Mouse (Mus musculus): Measurements from ENCODE around the gene Ezh1.

GRCm38 (mm10) chr11:101166357-101166756 lies 59.9 kb downstream of the Ezh1 start:
- TF ChIP-seq CTCF (IDR thresholded peaks at IDR 0.05; ENCODE audit: control insufficient read depth, insufficient read depth, insufficient read length) = no peak
- TF ChIP-seq MYOG (IDR thresholded peaks at IDR 0.05; ENCODE audit: control insufficient read depth, extremely low read depth, insufficient read length) = no peak
- TF ChIP-seq MAX (IDR thresholded peaks at IDR 0.05) = no peak
- TF ChIP-seq FOSL1 (IDR thresholded peaks at IDR 0.05; ENCODE audit: insufficient read depth, low read length, poor library complexity, severe bottlenecking) = no peak
- TF ChIP-seq CEBPB (IDR thresholded peaks at IDR 0.05; ENCODE audit: low read depth) = no peak
- TF ChIP-seq USF1 (IDR thresholded peaks at IDR 0.05; ENCODE audit: low read depth) = no peak
- TF ChIP-seq MYOD1 (IDR thresholded peaks at IDR 0.05; ENCODE audit: control insufficient read depth, insufficient read length, low read depth) = no peak

Data from C2C12 (cell line).